Comparison of ENCODE assay signal across 11 mouse cellular contexts in genomic region chr7:16489948-16490347, GRCm38 (mm10). TPM values are rescaled to one million over a fixed set of nuclear protein-coding genes. Genes with fewer than 3 reads are reported as not detected.
DNase-seq lines count a peak whose midpoint lies in the region; ATAC-seq and TF ChIP-seq lines count a peak whose summit lies in the region.
"Had no signal": no experiment of that assay in that cellular context is flagged by ENCODE, and none has a peak within 500 bp of the region (broad histone marks: within the 10 kb centered on the region; RNA-seq: fewer than 3 reads in every experiment).

No protein-coding gene starts in this region.

- peak; percentile 25 to 54 for DNase-seq in heart, adult 2 months
- DNase-seq in heart, embryonic 10.5 days (ENCODE audit: low spot score): no peak
- peak; percentile 8 for DNase-seq in liver, postnatal 0 days
- peak; percentile 70 for DNase-seq in ES-E14 (ENCODE audit: low read depth, low spot score)
- peak; percentile 85 for DNase-seq in ZHBTc4 (ENCODE audit: low read depth, low spot score)
- no peak for DNase-seq in T-cell, adult 2 months (ENCODE audit: low spot score)
- DNase-seq in forebrain, embryonic 14.5 days (ENCODE audit: low spot score): no peak
- DNase-seq: forebrain, postnatal 0 days had no signal

- no peaks in the 10 kb centered on the region for H3K27me3 ChIP-seq in heart, adult 2 months (ENCODE audit: control insufficient read depth, insufficient read depth, low read length)
- H3K27me3 ChIP-seq in heart, embryonic 10.5 days (ENCODE audit: insufficient read depth, poor library complexity, severe bottlenecking): no peaks in the 10 kb centered on the region
- H3K27me3 ChIP-seq in liver, postnatal 0 days (ENCODE audit: insufficient read depth, low read length): no peaks in the 10 kb centered on the region
- 0 out of 2 replicates have a peak, but pooled peaks cover 3% of the 10 kb centered on the region for H3K27me3 ChIP-seq in liver, embryonic 12.5 days (replicated peaks)
- no peaks in the 10 kb centered on the region for H3K27me3 ChIP-seq in forebrain, embryonic 14.5 days (replicated peaks; ENCODE audit: control insufficient read depth, insufficient read depth, low read length)
- H3K27me3 ChIP-seq: intestine, embryonic 15.5 days; midbrain, embryonic 12.5 days had no signal

- intact Hi-C loops in heart, adult 2 months (cut with DNase I): loop anchor here (1.0 kb wide), 1 partner anchor 129 kb away; no protein-coding TSS in a partner anchor

- H3K4me2 ChIP-seq in liver, postnatal 0 days (ENCODE audit: low read depth, low read length): no peak overlapping the region
- H3K4me2 ChIP-seq in liver, embryonic 12.5 days: no peak overlapping the region
- no peak overlapping the region for H3K4me2 ChIP-seq in forebrain, embryonic 14.5 days (ENCODE audit: low read length)
- H3K4me2 ChIP-seq: intestine, embryonic 15.5 days; midbrain, embryonic 12.5 days had no signal

- no peak for TF ChIP-seq POLR2A in heart, adult 2 months (IDR thresholded peaks at IDR 0.05; ENCODE audit: insufficient read depth, low read depth, low read length)

- ATAC-seq in liver, postnatal 0 days: no peak
- no peak for ATAC-seq in liver, embryonic 12.5 days
- no peak for ATAC-seq in forebrain, embryonic 14.5 days
- ATAC-seq: forebrain, postnatal 0 days; intestine, embryonic 15.5 days had no signal

- H3K9me3 ChIP-seq in heart, embryonic 10.5 days: no peaks in the 10 kb centered on the region
- no peaks in the 10 kb centered on the region for H3K9me3 ChIP-seq in liver, postnatal 0 days (ENCODE audit: low read length)
- no peaks in the 10 kb centered on the region for H3K9me3 ChIP-seq in liver, embryonic 12.5 days (replicated peaks)
- no peaks in the 10 kb centered on the region for H3K9me3 ChIP-seq in ES-E14 (ENCODE audit: control insufficient read depth, insufficient read depth, low read depth, low read length)
- H3K9me3 ChIP-seq in forebrain, embryonic 14.5 days (replicated peaks; ENCODE audit: control insufficient read depth, low read length): no peaks in the 10 kb centered on the region
- H3K9me3 ChIP-seq: intestine, embryonic 15.5 days; midbrain, embryonic 12.5 days had no signal

- H3K27ac ChIP-seq in heart, adult 2 months: no peak overlapping the region
- no peak overlapping the region for H3K27ac ChIP-seq in heart, embryonic 10.5 days
- H3K27ac ChIP-seq in liver, postnatal 0 days (ENCODE audit: low read depth): no peak overlapping the region
- no peak overlapping the region for H3K27ac ChIP-seq in liver, embryonic 12.5 days
- no peak overlapping the region for H3K27ac ChIP-seq in ES-E14 (ENCODE audit: insufficient read depth, low read depth, low read length, poor library complexity, severe bottlenecking)
- H3K27ac ChIP-seq in forebrain, embryonic 14.5 days (ENCODE audit: low read depth, low read length): no peak overlapping the region
- H3K27ac ChIP-seq: intestine, embryonic 15.5 days; midbrain, embryonic 12.5 days had no signal

- no peaks in the 10 kb centered on the region for H3K36me3 ChIP-seq in heart, adult 2 months (ENCODE audit: control insufficient read depth, insufficient read depth, low read length)
- 0 out of 2 replicates have a peak, but pooled peaks cover under 1% of the 10 kb centered on the region for H3K36me3 ChIP-seq in heart, embryonic 10.5 days
- no peaks in the 10 kb centered on the region for H3K36me3 ChIP-seq in liver, postnatal 0 days (replicated peaks; ENCODE audit: insufficient read depth, low read length)
- H3K36me3 ChIP-seq in liver, embryonic 12.5 days: no peaks in the 10 kb centered on the region
- H3K36me3 ChIP-seq in ES-E14 (ENCODE audit: control insufficient read depth, insufficient read depth, low read length, poor library complexity, severe bottlenecking): no peaks in the 10 kb centered on the region
- peaks cover 4% of the 10 kb centered on the region; the same call in 1 of the 2 replicates for H3K36me3 ChIP-seq in forebrain, embryonic 14.5 days (ENCODE audit: control insufficient read depth, insufficient read depth, low read length)
- H3K36me3 ChIP-seq: intestine, embryonic 15.5 days; midbrain, embryonic 12.5 days had no signal

- H3K4me1 ChIP-seq in heart, adult 2 months (ENCODE audit: control insufficient read depth, insufficient read depth, low read length): no peaks in the 10 kb centered on the region
- H3K4me1 ChIP-seq in heart, embryonic 10.5 days: no peaks in the 10 kb centered on the region
- H3K4me1 ChIP-seq in liver, postnatal 0 days (ENCODE audit: insufficient read depth): no peaks in the 10 kb centered on the region
- H3K4me1 ChIP-seq in liver, embryonic 12.5 days: no peaks in the 10 kb centered on the region
- H3K4me1 ChIP-seq in ES-E14 (ENCODE audit: control insufficient read depth in 2 of 2, insufficient read depth in 2 of 2, low read length in 2 of 2, poor library complexity in 1 of 2): no peaks in the 10 kb centered on the region
- H3K4me1 ChIP-seq in forebrain, embryonic 14.5 days (ENCODE audit: control insufficient read depth, insufficient read depth, low read length): no peaks in the 10 kb centered on the region
- H3K4me1 ChIP-seq: intestine, embryonic 15.5 days; midbrain, embryonic 12.5 days had no signal

- TF ChIP-seq EP300 in heart, adult 2 months (IDR thresholded peaks at IDR 0.05; ENCODE audit: insufficient read depth, low read depth, low read length): no peak
- no peak for TF ChIP-seq EP300 in liver, postnatal 0 days (IDR thresholded peaks at IDR 0.05; ENCODE audit: low read depth)

- no peak overlapping the region for H3K9ac ChIP-seq in heart, adult 2 months (ENCODE audit: low read depth, low read length)
- H3K9ac ChIP-seq in liver, postnatal 0 days (replicated peaks): no peak overlapping the region
- H3K9ac ChIP-seq in liver, embryonic 12.5 days: no peak overlapping the region
- no peak overlapping the region for H3K9ac ChIP-seq in ES-E14 (ENCODE audit: insufficient read depth, low read depth, low read length, poor library complexity, severe bottlenecking)
- no peak overlapping the region for H3K9ac ChIP-seq in forebrain, embryonic 14.5 days (ENCODE audit: low read length)
- H3K9ac ChIP-seq: forebrain, postnatal 0 days; intestine, embryonic 15.5 days; midbrain, embryonic 12.5 days had no signal

- H3K4me3 ChIP-seq in heart, adult 2 months: no peak overlapping the region
- H3K4me3 ChIP-seq in heart, embryonic 10.5 days: no peak overlapping the region
- H3K4me3 ChIP-seq in liver, postnatal 0 days (ENCODE audit: low read depth, low read length): no peak overlapping the region
- H3K4me3 ChIP-seq in liver, embryonic 12.5 days: no peak overlapping the region
- H3K4me3 ChIP-seq in ES-E14 (ENCODE audit: insufficient read depth in 1 of 2, low read depth in 1 of 2, low read length in 2 of 2, poor library complexity in 1 of 2, severe bottlenecking in 1 of 2): peak overlapping the region in 1 of 2 experiments; percentile 52; a peak in 1 of 4 replicates
- H3K4me3 ChIP-seq in forebrain, embryonic 14.5 days (ENCODE audit: low read depth, low read length): no peak overlapping the region
- H3K4me3 ChIP-seq: intestine, embryonic 15.5 days; midbrain, embryonic 12.5 days had no signal

- TF ChIP-seq CTCF in heart, adult 2 months (IDR thresholded peaks at IDR 0.05): peak; percentile 72
- TF ChIP-seq CTCF in liver, postnatal 0 days (IDR thresholded peaks at IDR 0.05; ENCODE audit: low read depth): no peak

- 78% methylated on average over 9 of the region's 9 CpGs for whole genome bisulfite sequencing in heart, adult 2 months
- WGBS in heart, embryonic 10.5 days: 77% methylated on average over 9 of the region's 9 CpGs
- 88% methylated on average over 9 of the region's 9 CpGs for WGBS in liver, postnatal 0 days (ENCODE audit: insufficient replicate concordance)
- 70% methylated on average over 9 of the region's 9 CpGs for WGBS in liver, embryonic 12.5 days (ENCODE audit: insufficient replicate concordance)
- WGBS in forebrain, embryonic 14.5 days: 85% methylated on average over 9 of the region's 9 CpGs

- H3K79me2 ChIP-seq in heart, adult 2 months (replicated peaks; ENCODE audit: control insufficient read depth, insufficient read depth, low read length): no peaks in the 10 kb centered on the region

- in situ Hi-C loops in ES-E14 (cut with MboI; ENCODE audit: low sequenced_read_pairs in 2 of 2, unreplicated experiment in 2 of 2): no loop called here

TF ChIP-seq in ES-E14, 5 proteins besides CTCF, POLR2A, EP300 and RAD21:
- TF ChIP-seq MAFK (IDR thresholded peaks at IDR 0.05; ENCODE audit: insufficient read depth, low read depth, low read length) (no peak), ZNF384 (IDR thresholded peaks at IDR 0.05; ENCODE audit: low read depth, low read length) (no peak), CHD2 (IDR thresholded peaks at IDR 0.05; ENCODE audit: low read depth, low read length) (no peak), HCFC1 (IDR thresholded peaks at IDR 0.05; ENCODE audit: borderline replicate concordance, insufficient read depth, low read length) (no peak), ZC3H11A (IDR thresholded peaks at IDR 0.05; ENCODE audit: borderline replicate concordance, low read depth, low read length) (no peak)

RNA-seq across cellular contexts. Expression of gene Npas1, which starts 12.4 kb away (rescaled TPM):
- total RNA-seq in heart, adult 2 months (2021): not detected
- polyA plus RNA-seq in heart, adult 2 months (2012; rRNA removed): not detected in 2 replicates
- polyA plus RNA-seq in heart, embryonic 10.5 days (2016; fragmentation: Nextera tagmentation; extraction: Ambion mirVana): 0.34 and 0.45 TPM in 2 replicates
- 0.07 and 0.11 TPM in 2 replicates for polyA plus RNA-seq in liver, postnatal 0 days (2015; fragmentation: Nextera tagmentation; extraction: Ambion mirVana)
- polyA plus RNA-seq in liver, embryonic 12.5 days (2016; fragmentation: Nextera tagmentation; extraction: Ambion mirVana): 0.33 and 0.36 TPM in 2 replicates
- total RNA-seq in ES-E14 (2012; rRNA removed): 0.22 and 0.48 TPM in 2 replicates
- polyA plus RNA-seq in forebrain, embryonic 14.5 days (2014; fragmentation: Nextera tagmentation; extraction: Ambion mirVana): 2.4 and 3.4 TPM in 2 replicates

RNA-seq across cellular contexts. Expression of gene Tmem160, which starts 37.4 kb away (rescaled TPM):
- 10 to 100 TPM; 82.9 to 88.2 TPM for total RNA-seq in heart, adult 2 months (2021)
- polyA plus RNA-seq in heart, adult 2 months (2012; rRNA removed): 109 and 140 TPM in 2 replicates
- polyA plus RNA-seq in heart, embryonic 10.5 days (2016; fragmentation: Nextera tagmentation; extraction: Ambion mirVana): 90.2 and 91.9 TPM in 2 replicates
- polyA plus RNA-seq in liver, postnatal 0 days (2015; fragmentation: Nextera tagmentation; extraction: Ambion mirVana): 38.7 and 43.0 TPM in 2 replicates
- 43.9 and 48.0 TPM in 2 replicates for polyA plus RNA-seq in liver, embryonic 12.5 days (2016; fragmentation: Nextera tagmentation; extraction: Ambion mirVana)
- total RNA-seq in ES-E14 (2012; rRNA removed): 82.7 and 117 TPM in 2 replicates
- polyA plus RNA-seq in forebrain, embryonic 14.5 days (2014; fragmentation: Nextera tagmentation; extraction: Ambion mirVana): 67.2 and 75.4 TPM in 2 replicates

Comparison
In these comparisons a context has a peak if more than half of its experiments do, and no peak if none do; other contexts are left out.
1. DNase-seq: peak in heart, adult 2 months (2 of 2), liver, postnatal 0 days (single experiment), ES-E14 (single experiment) and ZHBTc4 (single experiment); none in heart, embryonic 10.5 days (single experiment), T-cell, adult 2 months (single experiment) and forebrain, embryonic 14.5 days (single experiment).